Mouse (Mus musculus) midbrain, embryonic 11.5 days (tissue): ENCODE measurements at regions not wholly inside any gene's neighbourhood (a gene's known extent, or its start where the extent isn't known, plus 50 kb on each side); places are given as distances from the start of the nearest gene placed in this dataset.

Experiments used
- ATAC-seq: fragments of 200-750 bp; cut with Nextera tagmentation; 2 replicates; pipeline ENCODE4 v1.8.0; 2017; ENCODE audit warnings: moderate TSS enrichment, moderate library complexity; ENCODE audit not compliant: low FRiP score
- DNase-seq: peaks from one replicate; pipeline ENCODE4 v3.0.0; 2015; ENCODE audit warnings: low spot score; ENCODE audit errors: missing footprints
- H3K27ac ChIP-seq: fragments of 300-500 bp; sonication (generic); 2 replicates; pipeline ENCODE4 v1.5.1; 2014; ENCODE audit warnings: low read depth, low read length
- H3K27me3 ChIP-seq: fragments of 300-500 bp; sonication (generic); 2 replicates; pipeline ENCODE4 v1.6.1; 2014; ENCODE audit warnings: mild to moderate bottlenecking, low read length, moderate library complexity, mixed read lengths; ENCODE audit not compliant: control insufficient read depth, insufficient read depth
- H3K36me3 ChIP-seq: fragments of 300-500 bp; sonication (generic); 2 replicates; pipeline ENCODE4 v1.6.1; 2014; ENCODE audit warnings: mild to moderate bottlenecking, low read length, moderate library complexity, mixed read lengths; ENCODE audit not compliant: control insufficient read depth, insufficient read depth
- H3K4me1 ChIP-seq: fragments of 300-500 bp; sonication (generic); 2 replicates; pipeline ENCODE4 v1.6.1; 2014; ENCODE audit warnings: low read length; ENCODE audit not compliant: control insufficient read depth, insufficient read depth
- H3K4me2 ChIP-seq: fragments of 300-500 bp; sonication (generic); 2 replicates; pipeline ENCODE4 v1.6.1; 2014; ENCODE audit warnings: mild to moderate bottlenecking, moderate library complexity
- H3K4me3 ChIP-seq: fragments of 300-500 bp; sonication (generic); 2 replicates; pipeline ENCODE4 v1.5.1; 2014; ENCODE audit warnings: low read depth, low read length
- H3K9ac ChIP-seq: fragments of 300-500 bp; sonication (generic); 2 replicates; pipeline ENCODE4 v1.6.1; 2014; ENCODE audit warnings: low read length
- H3K9me3 ChIP-seq: fragments of 300-500 bp; sonication (generic); 2 replicates; pipeline ENCODE4 v1.6.1; 2016; ENCODE audit warnings: low read length; ENCODE audit not compliant: control insufficient read depth
- WGBS: fragments of 180-500 bp; shearing (Covaris S2); extraction: QIAGEN DNeasy Blood & Tissue Kit; methylation state at CpG from one replicate; pipeline ENCODE4 v1.1.7; 2014; 5-methylcytosine and 5-hydroxymethylcytosine counted together

DNA sequence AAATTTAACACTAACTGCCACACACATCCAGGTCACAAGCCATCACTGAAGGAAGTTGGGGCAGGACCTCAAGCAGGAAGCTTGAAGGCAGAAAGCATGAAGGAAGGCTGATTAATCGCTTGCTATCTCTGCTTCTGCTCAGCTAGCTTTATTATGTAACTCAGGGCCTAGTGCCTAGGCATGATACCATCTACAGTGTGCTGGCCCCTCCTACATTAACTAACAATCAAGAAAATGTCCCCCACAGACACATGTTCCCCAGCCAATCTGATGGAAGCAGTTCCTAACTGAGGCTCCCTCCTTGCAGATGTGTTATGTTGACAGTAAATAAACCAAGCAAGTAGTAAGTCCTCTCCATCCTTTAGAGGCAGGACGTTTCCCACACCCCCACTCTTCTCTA lies 186.6 kb downstream of the Pfkfb3 start:
- no peaks in the 10 kb centered on the region for H3K36me3 ChIP-seq
- no peak overlapping the region for H3K27ac ChIP-seq
- H3K27me3 ChIP-seq: no peaks in the 10 kb centered on the region
- H3K4me3 ChIP-seq: no peak overlapping the region
- DNase-seq (no peak), ATAC-seq (no peak)
- 80% methylated on average over 2 of the region's 2 CpGs for WGBS
- no peak overlapping the region for H3K4me2 ChIP-seq
- H3K9ac ChIP-seq: no peak overlapping the region
- H3K4me1 ChIP-seq: no peaks in the 10 kb centered on the region
- no peaks in the 10 kb centered on the region for H3K9me3 ChIP-seq

DNA sequence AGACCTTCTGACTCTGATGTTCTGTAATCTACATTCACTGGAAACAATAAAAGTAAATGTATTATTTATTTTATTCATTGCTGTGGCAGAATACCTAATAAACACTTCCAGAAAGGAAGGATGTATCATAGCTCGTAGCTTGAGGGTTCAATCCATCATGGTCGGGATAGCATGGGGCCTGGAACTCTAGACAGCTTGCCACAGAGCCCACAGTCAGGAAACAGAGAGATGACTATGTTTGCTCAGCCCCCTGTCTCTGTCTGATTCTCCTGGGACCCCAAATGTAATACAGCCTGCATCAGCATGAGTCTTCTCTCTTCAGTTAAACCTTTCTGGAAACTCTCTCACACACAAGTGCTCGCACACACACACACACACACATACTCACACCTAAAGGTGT lies 188.1 kb downstream of the Pfkfb3 start:
- no peak for DNase-seq
- H3K27me3 ChIP-seq: no peaks in the 10 kb centered on the region
- no peak overlapping the region for H3K4me2 ChIP-seq
- H3K4me3 ChIP-seq: no peak overlapping the region
- H3K36me3 ChIP-seq: no peaks in the 10 kb centered on the region
- H3K4me1 ChIP-seq: no peaks in the 10 kb centered on the region
- no peak for ATAC-seq
- H3K27ac ChIP-seq: no peak overlapping the region
- 89% methylated on average over 3 of the region's 3 CpGs for WGBS
- H3K9ac ChIP-seq: no peak overlapping the region
- no peaks in the 10 kb centered on the region for H3K9me3 ChIP-seq

DNA sequence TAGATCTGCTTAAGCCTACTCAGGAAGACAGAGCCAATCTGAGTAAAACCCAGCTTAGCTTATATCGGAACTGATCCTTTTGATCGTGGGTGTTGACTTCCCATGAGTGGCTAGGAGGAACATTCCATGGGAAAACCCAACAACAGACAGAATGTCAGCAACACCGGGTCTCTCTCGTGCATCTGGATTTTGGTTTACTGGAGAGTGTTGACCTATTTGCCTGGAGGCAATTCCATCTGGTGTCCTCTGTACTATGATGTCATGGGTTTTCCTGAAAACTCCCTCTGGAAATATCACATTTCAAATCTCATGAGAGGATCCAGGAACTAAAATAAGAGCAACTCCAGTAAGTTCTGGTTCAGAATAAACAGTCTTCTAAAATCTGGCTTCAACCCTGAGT lies 188.5 kb downstream of the Pfkfb3 start:
- Histone ChIP-seq H3K36me3 (no peaks in the 10 kb centered on the region), H3K4me3 (no peak overlapping the region), H3K27me3 (no peaks in the 10 kb centered on the region), H3K4me2 (no peak overlapping the region), H3K9me3 (no peaks in the 10 kb centered on the region), H3K27ac (no peak overlapping the region), H3K4me1 (no peaks in the 10 kb centered on the region), H3K9ac (no peak overlapping the region)
- WGBS: 78% methylated on average over 4 of the region's 4 CpGs
- ATAC-seq (no peak), DNase-seq (no peak)

DNA sequence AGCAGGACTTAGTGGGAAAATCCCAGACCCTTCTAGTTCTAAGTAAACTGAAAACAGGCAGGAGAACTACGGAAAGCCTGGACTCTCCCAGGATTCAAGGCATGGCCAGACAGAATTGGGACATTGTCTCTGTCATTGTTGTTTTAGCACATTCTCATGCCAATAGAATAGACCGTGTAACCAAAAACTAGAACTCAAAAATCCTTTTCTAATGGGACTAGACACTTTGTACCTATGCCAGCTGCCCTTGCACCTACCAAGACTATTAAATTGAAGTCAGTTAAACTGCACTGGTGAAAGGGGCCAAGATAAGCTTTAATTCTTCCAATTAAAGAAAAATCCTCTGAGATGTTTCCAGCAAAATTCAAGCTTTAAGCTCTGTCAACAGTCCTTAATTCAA lies 189.8 kb downstream of the Pfkfb3 start:
- H3K4me3 ChIP-seq: no peak overlapping the region
- no peak overlapping the region for H3K4me2 ChIP-seq
- H3K4me1 ChIP-seq: no peaks in the 10 kb centered on the region
- ATAC-seq (no peak), DNase-seq (no peak)
- no peaks in the 10 kb centered on the region for H3K27me3 ChIP-seq
- no peak overlapping the region for H3K9ac ChIP-seq
- H3K36me3 ChIP-seq: no peaks in the 10 kb centered on the region
- H3K27ac ChIP-seq: no peak overlapping the region
- H3K9me3 ChIP-seq: no peaks in the 10 kb centered on the region
- WGBS: 88% methylated on average over 2 of the region's 2 CpGs

DNA sequence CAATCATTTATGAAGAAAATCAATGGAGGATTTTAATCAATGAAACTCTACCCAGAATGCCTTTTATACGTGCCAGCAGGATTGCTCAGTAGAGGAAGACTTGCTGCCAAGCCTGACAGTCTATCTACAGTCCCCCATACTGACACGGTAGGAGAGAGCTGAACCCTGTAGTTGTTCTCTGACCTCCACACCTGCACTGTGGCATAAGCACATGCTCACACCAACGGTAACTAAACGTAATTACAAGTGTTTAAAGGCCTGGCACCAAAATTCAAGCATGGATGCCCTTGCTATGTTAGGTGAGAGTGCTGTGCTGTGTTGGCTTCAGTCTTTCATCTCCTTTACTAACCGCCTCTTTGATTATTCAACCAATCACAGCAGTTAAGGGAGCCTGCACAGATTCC lies 190.8 kb downstream of the Pfkfb3 start:
- 87% methylated on average over 5 of the region's 5 CpGs for WGBS
- H3K27ac ChIP-seq: no peak overlapping the region
- DNase-seq: no peak
- H3K27me3 ChIP-seq: no peaks in the 10 kb centered on the region
- ATAC-seq: no peak
- no peaks in the 10 kb centered on the region for H3K36me3 ChIP-seq
- H3K4me1 ChIP-seq: no peaks in the 10 kb centered on the region
- no peak overlapping the region for H3K4me3 ChIP-seq
- H3K9ac ChIP-seq: no peak overlapping the region
- H3K9me3 ChIP-seq: no peaks in the 10 kb centered on the region
- H3K4me2 ChIP-seq: no peak overlapping the region

DNA sequence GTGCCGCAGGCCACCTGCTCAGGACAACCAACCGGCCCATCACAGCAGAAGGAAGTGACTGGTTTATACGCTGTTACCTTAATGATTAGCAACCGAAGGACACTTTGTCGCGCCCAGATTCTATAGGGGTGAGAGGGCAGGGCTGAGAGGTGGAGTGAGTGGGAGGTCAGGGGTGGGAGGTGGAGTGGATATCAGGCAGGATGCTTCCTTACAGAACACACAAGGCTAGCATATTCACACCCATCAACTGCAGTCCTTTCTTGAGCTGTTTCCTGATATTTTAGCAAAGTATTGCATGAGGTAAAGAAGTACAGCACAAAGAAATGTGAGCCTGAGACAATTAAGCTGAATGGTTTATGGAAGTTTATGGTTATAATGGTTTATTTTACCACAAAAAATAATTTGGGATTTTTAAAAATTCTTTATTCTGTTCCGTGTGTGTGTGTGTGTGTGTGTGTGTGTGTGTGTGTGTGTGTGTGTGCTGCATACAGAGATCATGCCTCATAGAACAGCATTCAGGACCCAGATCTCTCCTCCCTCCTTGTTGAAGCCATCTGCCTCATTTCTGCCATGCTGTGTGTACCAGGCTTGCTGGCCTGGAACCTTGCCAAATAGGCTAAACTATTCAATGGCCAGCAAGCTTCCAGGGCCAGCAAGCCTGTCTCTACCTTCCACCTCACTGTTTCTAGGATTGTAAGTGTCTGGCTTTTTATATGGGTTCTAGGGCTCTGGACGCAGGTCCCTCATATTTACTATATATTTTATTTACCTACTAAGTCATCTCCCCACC lies 190.5 kb downstream of the Prkcq start:
- Histone ChIP-seq H3K27ac (no peak overlapping the region), H3K4me1 (no peaks in the 10 kb centered on the region), H3K4me3 (no peak overlapping the region), H3K9ac (no peak overlapping the region), H3K4me2 (no peak overlapping the region), H3K27me3 (no peaks in the 10 kb centered on the region), H3K9me3 (no peaks in the 10 kb centered on the region), H3K36me3 (no peaks in the 10 kb centered on the region)
- no peak for DNase-seq
- peak; percentile 30; the same call in 1 of the 2 replicates for ATAC-seq
- WGBS: 80% methylated on average over 8 of the region's 8 CpGs

DNA sequence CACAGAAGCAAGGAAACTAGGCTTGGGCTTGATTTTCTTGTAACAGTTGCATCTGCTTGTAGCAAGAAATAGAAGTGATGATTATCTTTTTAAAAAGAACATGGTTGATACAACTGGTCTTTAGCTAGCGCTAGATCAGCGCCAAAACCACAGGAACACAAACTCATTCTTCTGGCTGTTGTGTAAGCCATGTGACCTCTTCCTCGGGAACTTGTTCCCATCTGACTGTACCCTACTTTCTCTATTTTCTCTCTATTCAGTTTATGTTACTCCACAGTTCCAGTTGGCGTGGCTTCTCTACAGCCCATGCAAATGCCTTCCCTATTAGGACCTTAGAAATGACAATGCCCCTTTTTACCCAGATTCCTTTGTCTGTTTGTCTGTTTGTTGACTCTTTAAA lies 187.4 kb downstream of the Prkcq start:
- ATAC-seq (no peak), DNase-seq (no peak)
- Histone ChIP-seq H3K4me3 (no peak overlapping the region), H3K27me3 (no peaks in the 10 kb centered on the region), H3K4me1 (no peaks in the 10 kb centered on the region), H3K4me2 (no peak overlapping the region), H3K9me3 (no peaks in the 10 kb centered on the region), H3K36me3 (no peaks in the 10 kb centered on the region), H3K9ac (no peak overlapping the region), H3K27ac (no peak overlapping the region)
- WGBS: 93% methylated on average over 4 of the region's 4 CpGs

DNA sequence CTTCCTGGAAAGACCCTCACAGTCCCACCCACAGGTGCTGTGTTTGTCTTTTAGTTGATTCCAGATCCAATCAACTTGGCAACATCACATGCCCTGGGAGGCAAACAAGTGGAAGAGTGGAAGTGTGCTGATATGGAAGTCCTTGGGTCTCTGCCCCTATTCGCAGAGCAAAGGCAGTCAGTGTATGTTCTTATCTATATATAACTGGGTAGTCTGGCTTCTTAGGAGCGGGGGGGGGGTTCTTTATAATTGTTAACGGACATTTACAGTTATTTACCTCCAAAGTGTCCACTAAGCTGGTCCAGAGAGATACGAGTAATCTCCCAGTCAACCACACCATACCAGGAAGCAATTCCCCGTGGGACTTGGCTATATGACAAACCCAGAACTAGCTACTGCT lies 184.8 kb downstream of the Prkcq start:
- no peaks in the 10 kb centered on the region for H3K36me3 ChIP-seq
- H3K27me3 ChIP-seq: no peaks in the 10 kb centered on the region
- no peak overlapping the region for H3K9ac ChIP-seq
- 86% methylated on average over 5 of the region's 5 CpGs for WGBS
- no peak overlapping the region for H3K27ac ChIP-seq
- no peak for DNase-seq
- no peak for ATAC-seq
- no peak overlapping the region for H3K4me2 ChIP-seq
- H3K4me3 ChIP-seq: no peak overlapping the region
- no peaks in the 10 kb centered on the region for H3K9me3 ChIP-seq
- H3K4me1 ChIP-seq: no peaks in the 10 kb centered on the region

DNA sequence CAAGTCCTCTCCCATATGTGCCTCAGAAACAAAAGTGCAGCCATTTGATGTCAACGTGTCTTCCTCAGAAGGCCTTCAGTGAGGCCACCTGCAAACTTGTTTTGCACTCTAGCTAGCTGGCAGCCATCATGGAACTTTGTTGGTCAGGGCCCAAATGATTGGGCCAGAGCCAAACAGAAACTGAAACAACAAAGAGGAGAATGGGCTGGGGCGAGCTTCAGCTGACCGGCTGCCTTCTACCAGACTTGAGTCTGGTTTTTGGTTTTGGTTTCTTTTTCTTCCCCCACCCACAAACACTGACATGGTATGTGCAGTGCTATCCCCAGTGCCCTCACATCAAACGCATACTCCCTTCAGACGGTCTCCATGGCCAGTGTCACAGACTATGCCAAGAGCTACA lies 183.7 kb downstream of the Prkcq start:
- H3K27me3 ChIP-seq: no peaks in the 10 kb centered on the region
- H3K36me3 ChIP-seq: no peaks in the 10 kb centered on the region
- H3K27ac ChIP-seq: no peak overlapping the region
- no peaks in the 10 kb centered on the region for H3K9me3 ChIP-seq
- 96% methylated on average over 5 of the region's 5 CpGs for WGBS
- no peak overlapping the region for H3K9ac ChIP-seq
- H3K4me2 ChIP-seq: no peak overlapping the region
- DNase-seq (no peak), ATAC-seq (no peak)
- H3K4me1 ChIP-seq: no peaks in the 10 kb centered on the region
- no peak overlapping the region for H3K4me3 ChIP-seq
